Mouse (Mus musculus): Measurements from ENCODE around the gene Nmbr.

GRCm38 (mm10) chr10:14688785-14689442 is 16.5 kb upstream of the Nmbr start:
- TF ChIP-seq POLR2A (IDR thresholded peaks at IDR 0.05; ENCODE audit: low read depth, low read length) (no peak), CTCF (IDR thresholded peaks at IDR 0.05; ENCODE audit: extremely low read depth, insufficient read length, insufficient replicate concordance, low read depth, low read length) (no peak)

Data from small intestine, adult 2 months (tissue).